Mouse (Mus musculus): Measurements from ENCODE around the gene Cd5l. TPM values are rescaled to one million over a fixed set of nuclear protein-coding genes. Genes with fewer than 3 reads are reported as not detected.
"Not testable (repeated sequence)": the region's sequence is repeated elsewhere in the genome, so short reads cannot be mapped to it uniquely, and the experiment has no call there.

The Cd5l gene
- polyA plus RNA-seq (2014; fragmentation: Nextera tagmentation; extraction: Ambion mirVana), result not detected in 2 replicates

- no peak for DNase-seq
- no peak within 1 kb of the TSS for H3K9ac ChIP-seq (replicated peaks; ENCODE audit: low read length)
- no peak for ATAC-seq (ENCODE audit: low FRiP score, low TSS enrichment)
- no peaks in the 10 kb centered on the region for H3K27me3 ChIP-seq (ENCODE audit: control insufficient read depth, insufficient read depth, low read length)
- no peak within 1 kb of the TSS for H3K4me2 ChIP-seq (ENCODE audit: low read length)
- H3K27ac ChIP-seq (replicated peaks; ENCODE audit: low read depth, low read length), result no peak within 1 kb of the TSS
- no peaks in the 10 kb centered on the region for H3K9me3 ChIP-seq (ENCODE audit: control insufficient read depth, low read length)
- H3K4me3 ChIP-seq (replicated peaks; ENCODE audit: low read depth, low read length), result no peak within 1 kb of the TSS
- H3K36me3 ChIP-seq (ENCODE audit: control insufficient read depth, insufficient read depth, low read length), result no peaks in the 10 kb centered on the region
- no peaks in the 10 kb centered on the region for H3K4me1 ChIP-seq (ENCODE audit: control insufficient read depth, insufficient read depth, low read length)
Measured at GRCm38 (mm10) chr3:87357581-87357980, at the start of gene Cd5l. Gene Cd5l (plus strand): TSS chr3:87357881.

GRCm38 (mm10) chr3:87309922-87310321 lies 47.8 kb upstream of the Cd5l start:
- Histone ChIP-seq H3K4me3 (replicated peaks; ENCODE audit: low read depth, low read length) (no peak overlapping the region), H3K9ac (replicated peaks; ENCODE audit: low read length) (no peak overlapping the region), H3K27ac (replicated peaks; ENCODE audit: low read depth, low read length) (no peak overlapping the region), H3K27me3 (ENCODE audit: control insufficient read depth, insufficient read depth, low read length) (no peaks in the 10 kb centered on the region), H3K36me3 (ENCODE audit: control insufficient read depth, insufficient read depth, low read length) (no peaks in the 10 kb centered on the region), H3K9me3 (ENCODE audit: control insufficient read depth, low read length) (no peaks in the 10 kb centered on the region), H3K4me2 (ENCODE audit: low read length) (no peak overlapping the region), H3K4me1 (ENCODE audit: control insufficient read depth, insufficient read depth, low read length) (no peaks in the 10 kb centered on the region)
- ATAC-seq (ENCODE audit: low FRiP score, low TSS enrichment), result no peak
- DNase-seq, result peak; percentile 32
- 85% methylated on average over 2 of the region's 2 CpGs for WGBS

GRCm38 (mm10) chr3:87322557-87322956 lies 35.1 kb upstream of the Cd5l start:
- Histone ChIP-seq H3K27me3 (ENCODE audit: control insufficient read depth, insufficient read depth, low read length) (no peaks in the 10 kb centered on the region), H3K4me2 (ENCODE audit: low read length) (no peak overlapping the region), H3K27ac (replicated peaks; ENCODE audit: low read depth, low read length) (no peak overlapping the region), H3K36me3 (ENCODE audit: control insufficient read depth, insufficient read depth, low read length) (no peaks in the 10 kb centered on the region), H3K9me3 (ENCODE audit: control insufficient read depth, low read length) (no peaks in the 10 kb centered on the region), H3K9ac (replicated peaks; ENCODE audit: low read length) (no peak overlapping the region), H3K4me1 (ENCODE audit: control insufficient read depth, insufficient read depth, low read length) (no peaks in the 10 kb centered on the region), H3K4me3 (replicated peaks; ENCODE audit: low read depth, low read length) (no peak overlapping the region)
- no peak for ATAC-seq (ENCODE audit: low FRiP score, low TSS enrichment)
- peak; percentile 40 for DNase-seq
- WGBS, result 56% methylated on average over 4 of the region's 4 CpGs

GRCm38 (mm10) chr3:87323778-87324177 lies 33.9 kb upstream of the Cd5l start:
- Histone ChIP-seq H3K27me3 (ENCODE audit: control insufficient read depth, insufficient read depth, low read length) (no peaks in the 10 kb centered on the region), H3K27ac (replicated peaks; ENCODE audit: low read depth, low read length) (no peak overlapping the region), H3K4me3 (replicated peaks; ENCODE audit: low read depth, low read length) (no peak overlapping the region), H3K4me1 (ENCODE audit: control insufficient read depth, insufficient read depth, low read length) (no peaks in the 10 kb centered on the region), H3K9me3 (ENCODE audit: control insufficient read depth, low read length) (no peaks in the 10 kb centered on the region), H3K9ac (replicated peaks; ENCODE audit: low read length) (no peak overlapping the region), H3K4me2 (ENCODE audit: low read length) (no peak overlapping the region), H3K36me3 (ENCODE audit: control insufficient read depth, insufficient read depth, low read length) (no peaks in the 10 kb centered on the region)
- 14% methylated on average over 3 of the region's 3 CpGs for WGBS
- DNase-seq (peak; percentile 63), ATAC-seq (ENCODE audit: low FRiP score, low TSS enrichment) (no peak)

DNA sequence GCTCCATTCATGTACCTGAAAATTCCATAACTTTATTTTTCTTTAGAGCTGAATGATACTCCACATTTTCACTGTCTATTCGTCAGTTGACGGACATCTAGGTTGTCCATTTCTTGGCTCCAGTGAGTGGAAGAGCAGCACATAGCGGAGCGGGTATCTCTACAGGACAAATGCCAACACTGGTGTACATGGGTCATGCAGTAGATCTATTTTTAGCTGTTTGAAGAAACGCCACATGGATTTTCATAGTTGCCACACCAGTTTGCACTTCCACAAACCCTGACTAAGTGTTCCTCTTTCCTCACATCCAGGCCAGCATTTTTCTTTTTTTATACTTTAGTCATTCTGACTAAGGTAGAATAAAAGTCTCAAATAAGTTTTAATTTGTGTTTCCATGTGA lies 19.8 kb upstream of the Cd5l start:
- WGBS, result 91% methylated on average over 5 of the region's 5 CpGs
- no peaks in the 10 kb centered on the region for H3K4me1 ChIP-seq (ENCODE audit: control insufficient read depth, insufficient read depth, low read length)
- DNase-seq (no peak), ATAC-seq (ENCODE audit: low FRiP score, low TSS enrichment) (no peak)
- H3K27ac ChIP-seq (replicated peaks; ENCODE audit: low read depth, low read length), result no peak overlapping the region
- no peaks in the 10 kb centered on the region for H3K27me3 ChIP-seq (ENCODE audit: control insufficient read depth, insufficient read depth, low read length)
- H3K9me3 ChIP-seq (ENCODE audit: control insufficient read depth, low read length), result no peaks in the 10 kb centered on the region
- no peak overlapping the region for H3K4me2 ChIP-seq (ENCODE audit: low read length)
- no peaks in the 10 kb centered on the region for H3K36me3 ChIP-seq (ENCODE audit: control insufficient read depth, insufficient read depth, low read length)
- H3K9ac ChIP-seq (replicated peaks; ENCODE audit: low read length), result no peak overlapping the region
- H3K4me3 ChIP-seq (replicated peaks; ENCODE audit: low read depth, low read length), result no peak overlapping the region

GRCm38 (mm10) chr3:87350992-87351391 lies 6.7 kb upstream of the Cd5l start:
- not testable (repeated sequence) for DNase-seq; H3K27me3 ChIP-seq (ENCODE audit: control insufficient read depth, insufficient read depth, low read length); H3K4me1 ChIP-seq (ENCODE audit: control insufficient read depth, insufficient read depth, low read length); H3K27ac ChIP-seq (replicated peaks; ENCODE audit: low read depth, low read length); H3K4me2 ChIP-seq (ENCODE audit: low read length); ATAC-seq (ENCODE audit: low FRiP score, low TSS enrichment); H3K9me3 ChIP-seq (ENCODE audit: control insufficient read depth, low read length); H3K9ac ChIP-seq (replicated peaks; ENCODE audit: low read length); H3K36me3 ChIP-seq (ENCODE audit: control insufficient read depth, insufficient read depth, low read length); H3K4me3 ChIP-seq (replicated peaks; ENCODE audit: low read depth, low read length)
- 87% methylated on average over 2 of the region's 2 CpGs for WGBS

- ATAC-seq (ENCODE audit: low FRiP score, low TSS enrichment) (no peak), DNase-seq (no peak)
- H3K4me1 ChIP-seq (ENCODE audit: control insufficient read depth, insufficient read depth, low read length), result no peaks in the 10 kb centered on the region
- H3K27me3 ChIP-seq (ENCODE audit: control insufficient read depth, insufficient read depth, low read length), result no peaks in the 10 kb centered on the region
- H3K9me3 ChIP-seq (ENCODE audit: control insufficient read depth, low read length), result no peaks in the 10 kb centered on the region
- no peak overlapping the region for H3K4me2 ChIP-seq (ENCODE audit: low read length)
- H3K27ac ChIP-seq (replicated peaks; ENCODE audit: low read depth, low read length), result no peak overlapping the region
- no peaks in the 10 kb centered on the region for H3K36me3 ChIP-seq (ENCODE audit: control insufficient read depth, insufficient read depth, low read length)
- no peak overlapping the region for H3K9ac ChIP-seq (replicated peaks; ENCODE audit: low read length)
- H3K4me3 ChIP-seq (replicated peaks; ENCODE audit: low read depth, low read length), result no peak overlapping the region
Measured at GRCm38 (mm10) chr3:87359215-87359614, 1.5 kb downstream of the Cd5l start.

DNA sequence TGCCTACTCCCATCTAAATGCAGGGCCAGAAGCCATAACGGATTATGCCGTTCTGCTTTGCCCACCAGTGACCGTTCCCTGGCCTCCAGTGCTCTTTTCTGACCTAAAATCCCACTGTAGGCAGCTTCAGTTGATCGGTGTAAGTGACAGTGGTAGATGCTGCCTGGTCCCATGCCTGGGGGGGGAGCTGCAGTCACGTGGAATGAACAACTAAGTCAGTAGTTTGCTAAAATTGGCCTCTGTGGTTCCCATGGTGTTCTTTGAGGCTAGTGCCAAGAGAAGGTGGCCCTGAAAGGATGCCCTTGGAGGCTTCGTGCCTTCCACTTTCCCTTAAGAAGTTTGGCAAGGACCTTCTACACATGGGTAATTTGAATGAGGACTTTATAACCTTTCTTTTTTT lies 2.8 kb downstream of the Cd5l start:
- 88% methylated on average over 6 of the region's 6 CpGs for WGBS

GRCm38 (mm10) chr3:87365691-87366090 lies 8.0 kb downstream of the Cd5l start:
- Histone ChIP-seq H3K36me3 (ENCODE audit: control insufficient read depth, insufficient read depth, low read length) (no peaks in the 10 kb centered on the region), H3K4me1 (ENCODE audit: control insufficient read depth, insufficient read depth, low read length) (no peaks in the 10 kb centered on the region), H3K4me2 (ENCODE audit: low read length) (no peak overlapping the region), H3K9me3 (ENCODE audit: control insufficient read depth, low read length) (no peaks in the 10 kb centered on the region), H3K27me3 (ENCODE audit: control insufficient read depth, insufficient read depth, low read length) (no peaks in the 10 kb centered on the region), H3K4me3 (replicated peaks; ENCODE audit: low read depth, low read length) (no peak overlapping the region), H3K27ac (replicated peaks; ENCODE audit: low read depth, low read length) (no peak overlapping the region), H3K9ac (replicated peaks; ENCODE audit: low read length) (no peak overlapping the region)
- ATAC-seq (ENCODE audit: low FRiP score, low TSS enrichment), result no peak
- no peak for DNase-seq
- 92% methylated on average over 14 of the region's 14 CpGs for WGBS

More for the DNA sequence above, 2.8 kb downstream of the Cd5l start:
- Histone ChIP-seq H3K36me3 (ENCODE audit: control insufficient read depth, insufficient read depth, low read length) (no peaks in the 10 kb centered on the region), H3K9me3 (ENCODE audit: control insufficient read depth, low read length) (no peaks in the 10 kb centered on the region), H3K4me2 (ENCODE audit: low read length) (no peak overlapping the region), H3K4me3 (replicated peaks; ENCODE audit: low read depth, low read length) (no peak overlapping the region), H3K4me1 (ENCODE audit: control insufficient read depth, insufficient read depth, low read length) (no peaks in the 10 kb centered on the region), H3K27ac (replicated peaks; ENCODE audit: low read depth, low read length) (no peak overlapping the region), H3K9ac (replicated peaks; ENCODE audit: low read length) (no peak overlapping the region), H3K27me3 (ENCODE audit: control insufficient read depth, insufficient read depth, low read length) (no peaks in the 10 kb centered on the region)
- ATAC-seq (ENCODE audit: low FRiP score, low TSS enrichment) (no peak), DNase-seq (no peak)
